Mouse (Mus musculus) layer of hippocampus, postnatal 36 days (tissue): ENCODE measurements around the gene Dyx1c1. TPM values are rescaled to one million over a fixed set of nuclear protein-coding genes. Genes with fewer than 3 reads are reported as not detected.

ENCODE experiments used
- microRNA-seq, 2 experiments: library from miRNA; unstranded; fragments of <30 nt; microRNA quantifications; one replicate each; pipeline ENCODE4 v1.2.0; 2021
- total RNA-seq, 2 experiments: library from RNA; stranded (reverse); gene quantifications; 2 replicates each; pipeline ENCODE4 v1.2.3; 2021

The Dyx1c1 gene
- total RNA-seq, 2 experiments from 2014 or later: 2.2 to 2.6 TPM

Small RNA genes within 50 kb of the gene (microRNA-seq; reads per million reads assigned to microRNA genes)
- 0 reads per million in 2 experiments for gene Gm27353

Other genes starting within 250 kb of the Dyx1c1 start
- 1 to 10 TPM; 2.3 to 3.0 TPM for gene Prtg, start 151.9 kb upstream of the Dyx1c1 start, total RNA-seq
- 10 to 100 TPM; 29.5 to 30.8 TPM for gene Pygo1, start 33.1 kb upstream of the Dyx1c1 start, total RNA-seq
- under 1 TPM; 0.27 to 0.33 TPM for gene Gm44503, start 67 bp downstream of the Dyx1c1 start, total RNA-seq
- gene Ccpg1os, start 26.6 kb downstream of the Dyx1c1 start, total RNA-seq: 10 to 100 TPM; 11.0 to 11.7 TPM
- gene Ccpg1, start 26.6 kb downstream of the Dyx1c1 start, total RNA-seq: 100 to 1,000 TPM; 160 to 172 TPM
- gene Pigb, start 81.6 kb downstream of the Dyx1c1 start, total RNA-seq: 10 to 100 TPM; 12.5 to 15.1 TPM
- gene Rab27a, start 86.1 kb downstream of the Dyx1c1 start, total RNA-seq: 10 to 100 TPM; 12.7 to 17.2 TPM
- gene Khdc3, start 143.1 kb downstream of the Dyx1c1 start, total RNA-seq: 1 to 10 TPM; 6.4 to 8.1 TPM
- gene Gm20509, start 143.7 kb downstream of the Dyx1c1 start, total RNA-seq: not detected
- 10 to 100 TPM; 64.7 to 66.0 TPM for gene Rsl24d1, start 154.6 kb downstream of the Dyx1c1 start, total RNA-seq